Mouse (Mus musculus) layer of hippocampus, adult 18-20 months (tissue): Measurements from ENCODE around the gene Ap2a2. TPM values are rescaled to one million over a fixed set of nuclear protein-coding genes. Genes with fewer than 3 reads are reported as not detected.
A peak's percentile ranks its signal among the peaks of the same experiment; 100 is the strongest.
"Not testable (repeated sequence)": the region's sequence is repeated elsewhere in the genome, so short reads cannot be mapped to it uniquely, and the experiment has no call there.

Source experiments
- DNase-seq, 2 experiments: peaks; one replicate each; pipeline ENCODE4 v3.0.0; 2022; ENCODE audit warnings: low spot score in 2 of 2
- total RNA-seq, 2 experiments: library from RNA; stranded (reverse); gene quantifications; 2 replicates each; pipeline ENCODE4 v1.2.3; 2021

The Ap2a2 gene
- total RNA-seq, 2 experiments from 2014 or later: 233 to 238 TPM

- no peak for DNase-seq
These were observed 2.1 kb upstream of the Ap2a2 start for GRCm38 (mm10) chr7:141559726-141560325.

- DNase-seq: no peak
These were observed 1.5 kb upstream of the Ap2a2 start for GRCm38 (mm10) chr7:141560471-141560870.

- no peak for DNase-seq
These were observed 463 bp downstream of the Ap2a2 start for GRCm38 (mm10) chr7:141562421-141562851.

GRCm38 (mm10) chr7:141562852-141563427, 967 bp downstream of the Ap2a2 start:
- peak; percentile 44 to 68 for DNase-seq

GRCm38 (mm10) chr7:141564561-141564960, 2.6 kb downstream of the Ap2a2 start:
- peak in 1 of 2 experiments; percentile 30 for DNase-seq

GRCm38 (mm10) chr7:141566587-141566986, 4.6 kb downstream of the Ap2a2 start:
- DNase-seq: peak in 1 of 2 experiments; percentile 47

GRCm38 (mm10) chr7:141569283-141569803, 7.4 kb downstream of the Ap2a2 start:
- no peak for DNase-seq

- DNase-seq: no peak
These were observed 7.9 kb downstream of the Ap2a2 start for GRCm38 (mm10) chr7:141569916-141570315.

GRCm38 (mm10) chr7:141570625-141571295, 8.8 kb downstream of the Ap2a2 start:
- DNase-seq: no peak

GRCm38 (mm10) chr7:141574041-141574440, 12.1 kb downstream of the Ap2a2 start:
- no peak for DNase-seq

GRCm38 (mm10) chr7:141575481-141575880, 13.5 kb downstream of the Ap2a2 start:
- DNase-seq: no peak

GRCm38 (mm10) chr7:141577801-141578200, 15.8 kb downstream of the Ap2a2 start:
- no peak for DNase-seq

- DNase-seq: no peak
These were observed 16.5 kb downstream of the Ap2a2 start for GRCm38 (mm10) chr7:141578511-141578910.

GRCm38 (mm10) chr7:141578943-141579342, 17.0 kb downstream of the Ap2a2 start:
- no peak for DNase-seq

GRCm38 (mm10) chr7:141581323-141581722, 19.4 kb downstream of the Ap2a2 start:
- no peak for DNase-seq

- no peak for DNase-seq
These were observed 22.3 kb downstream of the Ap2a2 start for GRCm38 (mm10) chr7:141584048-141584841.

GRCm38 (mm10) chr7:141585288-141585687, 23.3 kb downstream of the Ap2a2 start:
- no peak for DNase-seq

GRCm38 (mm10) chr7:141585881-141586280, 23.9 kb downstream of the Ap2a2 start:
- DNase-seq: no peak

GRCm38 (mm10) chr7:141588890-141589289, 26.9 kb downstream of the Ap2a2 start:
- no peak for DNase-seq

GRCm38 (mm10) chr7:141590249-141590648, 28.3 kb downstream of the Ap2a2 start:
- DNase-seq: not testable (repeated sequence)

- DNase-seq: no peak
These were observed 29.0 kb downstream of the Ap2a2 start for GRCm38 (mm10) chr7:141590959-141591358.
